Mouse (Mus musculus) retina, embryonic 14.5 days (tissue): ENCODE results near the gene Grin1.

Experiments used
- DNase-seq: peaks from one replicate; pipeline ENCODE4 v3.0.0-alpha.2; 2015; ENCODE audit warnings: low spot score

The Grin1 gene

GRCm38 (mm10) chr2:25318971-25319773 is at the start of gene Grin1:
Gene Grin1 (minus strand): TSS chr2:25319187.
- peak; percentile 77 for DNase-seq

- DNase-seq: peak; percentile 70
Observed at GRCm38 (mm10) chr2:25365091-25365761, 46.2 kb upstream of the Grin1 start, which contains the start of gene Uap1l1. Gene Uap1l1 (minus strand): TSS chr2:25365682.

- DNase-seq: no peak
Observed at GRCm38 (mm10) chr2:25364761-25365090, 45.7 kb upstream of the Grin1 start.

GRCm38 (mm10) chr2:25364313-25364712 is 45.3 kb upstream of the Grin1 start:
- DNase-seq: no peak

GRCm38 (mm10) chr2:25363478-25364178 is 44.6 kb upstream of the Grin1 start:
- DNase-seq: no peak

- DNase-seq: no peak
Observed at GRCm38 (mm10) chr2:25359848-25360247, 40.9 kb upstream of the Grin1 start.

- peak; percentile 84 for DNase-seq
Observed at GRCm38 (mm10) chr2:25356208-25357079, 37.5 kb upstream of the Grin1 start, which contains the start of gene Dpp7. Gene Dpp7 (minus strand): TSS chr2:25356359.

GRCm38 (mm10) chr2:25355419-25356066 is 36.6 kb upstream of the Grin1 start:
- DNase-seq: no peak

- DNase-seq: no peak
Observed at GRCm38 (mm10) chr2:25354211-25354610, 35.2 kb upstream of the Grin1 start.

- DNase-seq: no peak
Observed at GRCm38 (mm10) chr2:25350701-25351100, 31.7 kb upstream of the Grin1 start.

GRCm38 (mm10) chr2:25349499-25349898 is 30.5 kb upstream of the Grin1 start:
- no peak for DNase-seq

GRCm38 (mm10) chr2:25348162-25348561 is 29.2 kb upstream of the Grin1 start:
- no peak for DNase-seq

- DNase-seq: no peak
Observed at GRCm38 (mm10) chr2:25338303-25338702, 19.3 kb upstream of the Grin1 start.

GRCm38 (mm10) chr2:25333569-25333968 is 14.6 kb upstream of the Grin1 start:
- DNase-seq: no peak

GRCm38 (mm10) chr2:25332286-25333160 is 13.5 kb upstream of the Grin1 start, which contains the start of gene Man1b1:
Gene Man1b1 (plus strand): TSS chr2:25332338.
- DNase-seq: peak; percentile 100

GRCm38 (mm10) chr2:25331470-25331869 is 12.5 kb upstream of the Grin1 start:
- DNase-seq: no peak

- peak; percentile 59 for DNase-seq
Observed at GRCm38 (mm10) chr2:25328440-25328839, 9.5 kb upstream of the Grin1 start.

GRCm38 (mm10) chr2:25326036-25326435 is 7.0 kb upstream of the Grin1 start:
- no peak for DNase-seq

GRCm38 (mm10) chr2:25320084-25320483 is 1.1 kb upstream of the Grin1 start:
- DNase-seq: no peak
